Mouse (Mus musculus): Measurements from ENCODE around the gene Usp16.
"Not testable (repeated sequence)": the region's sequence is repeated elsewhere in the genome, so short reads cannot be mapped to it uniquely, and the experiment has no call there.

The Usp16 gene

GRCm38 (mm10) chr16:87458752-87459151 lies 4.2 kb downstream of the Usp16 start:
- in situ Hi-C loops (cut with MboI; ENCODE audit: low pct_unique_long_range_greater_than_20kb in 1 of 2, low sequenced_read_pairs in 2 of 2, unreplicated experiment in 1 of 2) = no loop called here

- in situ Hi-C loops (cut with MboI; ENCODE audit: low pct_unique_long_range_greater_than_20kb in 1 of 2, low sequenced_read_pairs in 2 of 2, unreplicated experiment in 1 of 2) = no loop called here
Observed at GRCm38 (mm10) chr16:87470579-87470978, 16.1 kb downstream of the Usp16 start.

GRCm38 (mm10) chr16:87484367-87484766 lies 29.9 kb downstream of the Usp16 start:
- in situ Hi-C loops (cut with MboI; ENCODE audit: low pct_unique_long_range_greater_than_20kb in 1 of 2, low sequenced_read_pairs in 2 of 2, unreplicated experiment in 1 of 2) = no loop called here

GRCm38 (mm10) chr16:87486739-87487138 lies 32.2 kb downstream of the Usp16 start:
- in situ Hi-C loops (cut with MboI; ENCODE audit: low pct_unique_long_range_greater_than_20kb in 1 of 2, low sequenced_read_pairs in 2 of 2, unreplicated experiment in 1 of 2) = no loop called here

- in situ Hi-C loops (cut with MboI; ENCODE audit: low pct_unique_long_range_greater_than_20kb in 1 of 2, low sequenced_read_pairs in 2 of 2, unreplicated experiment in 1 of 2) = no loop called here
Observed at GRCm38 (mm10) chr16:87488605-87489004, 34.1 kb downstream of the Usp16 start.

GRCm38 (mm10) chr16:87492191-87492792 lies 37.8 kb downstream of the Usp16 start:
- in situ Hi-C loops (cut with MboI; ENCODE audit: low pct_unique_long_range_greater_than_20kb in 1 of 2, low sequenced_read_pairs in 2 of 2, unreplicated experiment in 1 of 2) = not testable (repeated sequence)

GRCm38 (mm10) chr16:87494955-87495655 lies 40.6 kb downstream of the Usp16 start:
- in situ Hi-C loops (cut with MboI; ENCODE audit: low pct_unique_long_range_greater_than_20kb in 1 of 2, low sequenced_read_pairs in 2 of 2, unreplicated experiment in 1 of 2) = no loop called here

- in situ Hi-C loops (cut with MboI; ENCODE audit: low pct_unique_long_range_greater_than_20kb in 1 of 2, low sequenced_read_pairs in 2 of 2, unreplicated experiment in 1 of 2) = no loop called here
Observed at GRCm38 (mm10) chr16:87495716-87496447, 41.4 kb downstream of the Usp16 start, which contains the start of gene Cct8. Cct8 (minus strand) TSS chr16:87495873.

GRCm38 (mm10) chr16:87496728-87497127 lies 42.2 kb downstream of the Usp16 start:
- in situ Hi-C loops (cut with MboI; ENCODE audit: low pct_unique_long_range_greater_than_20kb in 1 of 2, low sequenced_read_pairs in 2 of 2, unreplicated experiment in 1 of 2) = no loop called here

- in situ Hi-C loops (cut with MboI; ENCODE audit: low pct_unique_long_range_greater_than_20kb in 1 of 2, low sequenced_read_pairs in 2 of 2, unreplicated experiment in 1 of 2) = no loop called here
Observed at GRCm38 (mm10) chr16:87497171-87497570, 42.7 kb downstream of the Usp16 start.

GRCm38 (mm10) chr16:87499556-87499955 lies 45.1 kb downstream of the Usp16 start:
- in situ Hi-C loops (cut with MboI; ENCODE audit: low pct_unique_long_range_greater_than_20kb in 1 of 2, low sequenced_read_pairs in 2 of 2, unreplicated experiment in 1 of 2) = no loop called here

GRCm38 (mm10) chr16:87501304-87502078 lies 47.0 kb downstream of the Usp16 start:
- in situ Hi-C loops (cut with MboI; ENCODE audit: low pct_unique_long_range_greater_than_20kb in 1 of 2, low sequenced_read_pairs in 2 of 2, unreplicated experiment in 1 of 2) = loop anchor here (5.0 to 10.0 kb wide), 2 partner anchors 251 to 253 kb away; no protein-coding TSS in a partner anchor

GRCm38 (mm10) chr16:87511706-87512105 lies 57.2 kb downstream of the Usp16 start:
- in situ Hi-C loops (cut with MboI; ENCODE audit: low pct_unique_long_range_greater_than_20kb in 1 of 2, low sequenced_read_pairs in 2 of 2, unreplicated experiment in 1 of 2) = no loop called here

GRCm38 (mm10) chr16:87512331-87512730 lies 57.8 kb downstream of the Usp16 start:
- in situ Hi-C loops (cut with MboI; ENCODE audit: low pct_unique_long_range_greater_than_20kb in 1 of 2, low sequenced_read_pairs in 2 of 2, unreplicated experiment in 1 of 2) = no loop called here

- in situ Hi-C loops (cut with MboI; ENCODE audit: low pct_unique_long_range_greater_than_20kb in 1 of 2, low sequenced_read_pairs in 2 of 2, unreplicated experiment in 1 of 2) = no loop called here
Observed at GRCm38 (mm10) chr16:87524228-87524627, 69.7 kb downstream of the Usp16 start.

- in situ Hi-C loops (cut with MboI; ENCODE audit: low pct_unique_long_range_greater_than_20kb in 1 of 2, low sequenced_read_pairs in 2 of 2, unreplicated experiment in 1 of 2) = no loop called here
Observed at GRCm38 (mm10) chr16:87527553-87528249, 73.2 kb downstream of the Usp16 start.

- in situ Hi-C loops (cut with MboI; ENCODE audit: low pct_unique_long_range_greater_than_20kb in 1 of 2, low sequenced_read_pairs in 2 of 2, unreplicated experiment in 1 of 2) = no loop called here
Observed at GRCm38 (mm10) chr16:87528755-87529154, 74.3 kb downstream of the Usp16 start.
